Mouse (Mus musculus): ENCODE data around the gene Gm16405.
"Not testable (repeated sequence)": the region's sequence is repeated elsewhere in the genome, so short reads cannot be mapped to it uniquely, and the experiment has no call there.

The Gm16405 gene

DNA sequence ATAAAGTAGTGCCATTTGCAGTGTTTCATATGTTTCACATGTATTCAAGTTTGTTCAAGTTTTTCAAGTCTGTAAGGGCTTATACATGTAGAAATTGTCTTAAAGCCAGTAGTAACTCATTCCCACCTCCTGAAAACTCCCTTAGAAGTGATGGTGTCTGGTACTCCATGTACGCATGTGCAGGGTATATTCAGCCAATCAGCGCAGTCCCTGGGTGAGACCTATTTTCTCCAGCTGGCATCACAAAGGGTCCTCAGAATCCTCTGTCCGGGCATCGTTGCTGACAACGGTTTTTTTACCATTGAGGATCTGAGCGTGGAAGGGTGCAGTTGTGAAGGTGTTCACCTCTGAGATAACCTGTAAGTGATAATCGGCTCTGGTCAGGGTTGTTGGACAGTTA lies at the start of gene Gm16405:
TSS of gene Gm16405 (plus strand) at position 301 of the 400 bp plus-strand sequence.
- DNase-seq (ENCODE audit: low spot score in 2 of 2), result not testable (repeated sequence)

Measured in urinary bladder, postnatal 4 days (tissue).